Mouse (Mus musculus) embryo, embryonic 10.5 days (tissue): Measurements from ENCODE around the gene Cmtm3.
A peak's percentile ranks its signal among the peaks of the same experiment; 100 is the strongest.

ENCODE experiments used
- DNase-seq: peaks from one replicate; pipeline ENCODE4 v3.0.0-alpha.2; 2015; ENCODE audit warnings: low spot score

Gene Cmtm3

GRCm38 (mm10) chr8:104342426-104342825 is 3.2 kb downstream of the Cmtm3 start:
- no peak for DNase-seq

- peak; percentile 92 for DNase-seq
These were observed 4.7 kb downstream of the Cmtm3 start for GRCm38 (mm10) chr8:104343957-104344356.

- DNase-seq: no peak
These were observed 5.4 kb downstream of the Cmtm3 start for GRCm38 (mm10) chr8:104344622-104345021.

GRCm38 (mm10) chr8:104346706-104347105 is 7.5 kb downstream of the Cmtm3 start:
- no peak for DNase-seq

GRCm38 (mm10) chr8:104348971-104349370 is 9.8 kb downstream of the Cmtm3 start:
- DNase-seq: no peak

GRCm38 (mm10) chr8:104350047-104350446 is 10.8 kb downstream of the Cmtm3 start:
- no peak for DNase-seq

- DNase-seq: peak; percentile 23
These were observed 14.0 kb downstream of the Cmtm3 start for GRCm38 (mm10) chr8:104353186-104353585.

- no peak for DNase-seq
These were observed 15.3 kb downstream of the Cmtm3 start for GRCm38 (mm10) chr8:104354504-104354903.

- DNase-seq: no peak
These were observed 19.4 kb downstream of the Cmtm3 start for GRCm38 (mm10) chr8:104358637-104359036.

GRCm38 (mm10) chr8:104359778-104360456 is 20.7 kb downstream of the Cmtm3 start:
- DNase-seq: no peak

GRCm38 (mm10) chr8:104365695-104366094 is 26.5 kb downstream of the Cmtm3 start:
- no peak for DNase-seq

- no peak for DNase-seq
These were observed 28.2 kb downstream of the Cmtm3 start for GRCm38 (mm10) chr8:104367398-104367797.

GRCm38 (mm10) chr8:104369591-104369990 is 30.4 kb downstream of the Cmtm3 start:
- DNase-seq: no peak

- DNase-seq: no peak
These were observed 30.9 kb downstream of the Cmtm3 start for GRCm38 (mm10) chr8:104370071-104370470.

- no peak for DNase-seq
These were observed 31.9 kb downstream of the Cmtm3 start for GRCm38 (mm10) chr8:104371121-104371520.

- no peak for DNase-seq
These were observed 34.6 kb downstream of the Cmtm3 start for GRCm38 (mm10) chr8:104373779-104374178.

GRCm38 (mm10) chr8:104374269-104374668 is 35.1 kb downstream of the Cmtm3 start:
- DNase-seq: no peak

- no peak for DNase-seq
These were observed 35.9 kb downstream of the Cmtm3 start for GRCm38 (mm10) chr8:104374864-104375846.

- DNase-seq: no peak
These were observed 36.7 kb downstream of the Cmtm3 start for GRCm38 (mm10) chr8:104375959-104376358.

GRCm38 (mm10) chr8:104376669-104377068 is 37.5 kb downstream of the Cmtm3 start:
- no peak for DNase-seq

- DNase-seq: peak; percentile 77
These were observed 40.2 kb downstream of the Cmtm3 start for GRCm38 (mm10) chr8:104379301-104379836.

GRCm38 (mm10) chr8:104380269-104380668 is 41.1 kb downstream of the Cmtm3 start:
- DNase-seq: no peak

- DNase-seq: no peak
These were observed 41.8 kb downstream of the Cmtm3 start for GRCm38 (mm10) chr8:104380961-104381411.
